Mouse (Mus musculus): ENCODE measurements around the gene 4930579F01Rik. TPM values are rescaled to one million over a fixed set of nuclear protein-coding genes. Genes with fewer than 3 reads are reported as not detected.

4930579F01Rik gene
- total and polyA plus RNA-seq, 3 experiments, result not detected

- in situ Hi-C loops (cut with MboI; ENCODE audit: low pct_ligation_motif_present, low pct_unique_long_range_greater_than_20kb, low sequenced_read_pairs), result no loop called here
These were observed 8.3 kb downstream of the 4930579F01Rik start for GRCm38 (mm10) chr3:138185290-138185689.

GRCm38 (mm10) chr3:138183371-138183770, 10.3 kb downstream of the 4930579F01Rik start:
- H3K4me2 ChIP-seq (ENCODE audit: insufficient read depth, low read depth, poor library complexity, severe bottlenecking), result no peak overlapping the region
- H3K9ac ChIP-seq (ENCODE audit: insufficient read depth, low read depth), result no peak overlapping the region
- no peaks in the 10 kb centered on the region for H3K27me3 ChIP-seq (replicated peaks)
- no peak overlapping the region for H3K27ac ChIP-seq (ENCODE audit: insufficient read depth, low read depth)
- TF ChIP-seq GABPA (IDR thresholded peaks at IDR 0.05; ENCODE audit: insufficient replicate concordance, low read depth, low read length), result no peak
- TF ChIP-seq JUND (conservative IDR thresholded peaks at IDR 0.05; ENCODE audit: low read depth, low read length), result no peak
- TF ChIP-seq PAX5 (IDR thresholded peaks at IDR 0.05; ENCODE audit: low read length), result no peak
- no peak for TF ChIP-seq BHLHE40 (IDR thresholded peaks at IDR 0.05; ENCODE audit: low read depth, low read length)
- TF ChIP-seq NRF1 (IDR thresholded peaks at IDR 0.05; ENCODE audit: low read depth, low read length), result no peak
- TF ChIP-seq SIN3A (IDR thresholded peaks at IDR 0.05; ENCODE audit: low read length), result no peak
- no peak for TF ChIP-seq CHD2 (IDR thresholded peaks at IDR 0.05; ENCODE audit: low read length)
- no peak for TF ChIP-seq MXI1 (IDR thresholded peaks at IDR 0.05; ENCODE audit: low read depth, low read length)
- no peak for TF ChIP-seq MEF2A (IDR thresholded peaks at IDR 0.05; ENCODE audit: borderline replicate concordance, low read depth, low read length)
- no peak for TF ChIP-seq NELFE (IDR thresholded peaks at IDR 0.05; ENCODE audit: low read depth, low read length)
- TF ChIP-seq POLR2A (IDR thresholded peaks at IDR 0.05; ENCODE audit: low read depth, low read length), result no peak
- TF ChIP-seq ZKSCAN1 (IDR thresholded peaks at IDR 0.05; ENCODE audit: borderline replicate concordance, low read depth, low read length), result no peak
- no peak for TF ChIP-seq ETS1 (conservative IDR thresholded peaks at IDR 0.05; ENCODE audit: low read depth, low read length)
- no peak for TF ChIP-seq MAX (IDR thresholded peaks at IDR 0.05; ENCODE audit: low read length)
- TF ChIP-seq EP300 (IDR thresholded peaks at IDR 0.05; ENCODE audit: low read length), result no peak
- no peaks in the 10 kb centered on the region for H3K9me3 ChIP-seq (replicated peaks; ENCODE audit: low read length)
- H3K4me3 ChIP-seq (replicated peaks in 1 of 3; ENCODE audit: low read depth in 2 of 3, low read length in 2 of 3, poor library complexity in 1 of 3), result no peak overlapping the region
- in situ Hi-C loops (cut with MboI; ENCODE audit: low pct_ligation_motif_present, low pct_unique_long_range_greater_than_20kb, low sequenced_read_pairs) (no loop called here), dilution Hi-C loops (cut with MboI; ENCODE audit: extremely low pct_ligation_motif_present, extremely low pct_unique_long_range_greater_than_20kb, low sequenced_read_pairs) (no loop called here)
- no peak for DNase-seq (ENCODE audit: extremely low read depth)
- H3K4me1 ChIP-seq (ENCODE audit: control insufficient read depth in 1 of 2, insufficient read depth in 2 of 2), result peaks cover 2 to 3% of the 10 kb centered on the region in 2 experiments; a peak in 2 of 4 replicates
- no peaks in the 10 kb centered on the region for H3K36me3 ChIP-seq (replicated peaks in 1 of 2; ENCODE audit: control insufficient read depth in 1 of 2, insufficient read depth in 1 of 2, low read length in 1 of 2)
- H3K79me2 ChIP-seq (replicated peaks; ENCODE audit: control insufficient read depth, extremely low read depth, insufficient read depth, poor library complexity, severe bottlenecking), result no peaks in the 10 kb centered on the region

More at GRCm38 (mm10) chr3:138185290-138185689, 8.3 kb downstream of the 4930579F01Rik start:
- H3K27ac ChIP-seq (ENCODE audit: insufficient read depth, low read depth), result no peak overlapping the region
- no peaks in the 10 kb centered on the region for H3K79me2 ChIP-seq (replicated peaks; ENCODE audit: control insufficient read depth, extremely low read depth, insufficient read depth, poor library complexity, severe bottlenecking)
- H3K4me1 ChIP-seq (ENCODE audit: control insufficient read depth in 1 of 2, insufficient read depth in 2 of 2), result peaks cover 0 to 2% of the 10 kb centered on the region in 2 experiments; a peak in 1 of 4 replicates
- H3K27me3 ChIP-seq (replicated peaks), result no peaks in the 10 kb centered on the region
- TF ChIP-seq MAFK (IDR thresholded peaks at IDR 0.05; ENCODE audit: insufficient replicate concordance, low read length) (no peak), IRF4 (IDR thresholded peaks at IDR 0.05; ENCODE audit: low read depth, low read length) (no peak), USF2 (conservative IDR thresholded peaks at IDR 0.05; ENCODE audit: low read depth, low read length) (peak; percentile 7; the same call in 1 of the 2 replicates), USF1 (IDR thresholded peaks at IDR 0.05; ENCODE audit: low read depth, low read length) (peak; percentile 17), BHLHE40 (IDR thresholded peaks at IDR 0.05; ENCODE audit: low read depth, low read length) (peak; percentile 41; the same call in 1 of the 2 replicates)
- H3K4me3 ChIP-seq (replicated peaks in 1 of 3; ENCODE audit: low read depth in 2 of 3, low read length in 2 of 3, poor library complexity in 1 of 3), result no peak overlapping the region
- no peaks in the 10 kb centered on the region for H3K36me3 ChIP-seq (replicated peaks in 1 of 2; ENCODE audit: control insufficient read depth in 1 of 2, insufficient read depth in 1 of 2, low read length in 1 of 2)
- no peak overlapping the region for H3K9ac ChIP-seq (ENCODE audit: insufficient read depth, low read depth)
- H3K9me3 ChIP-seq (replicated peaks; ENCODE audit: low read length), result no peaks in the 10 kb centered on the region
- dilution Hi-C loops (cut with MboI; ENCODE audit: extremely low pct_ligation_motif_present, extremely low pct_unique_long_range_greater_than_20kb, low sequenced_read_pairs), result no loop called here
- no peak overlapping the region for H3K4me2 ChIP-seq (ENCODE audit: insufficient read depth, low read depth, poor library complexity, severe bottlenecking)
- DNase-seq (ENCODE audit: extremely low read depth), result no peak
